Mouse (Mus musculus) kidney, adult 10 weeks (tissue): ENCODE results near the gene Spata46. TPM values are rescaled to one million over a fixed set of nuclear protein-coding genes. Genes with fewer than 3 reads are reported as not detected.

ENCODE experiments used
- polyA plus RNA-seq: library from polyadenylated mRNA; stranded (reverse); fragments of 350-450 nt; fragmentation: Illumina TruSeq; extraction: RNeasy Lipid Tissue Mini Kit (QIAGEN cat#74804); gene quantifications from one replicate; pipeline ENCODE4 v1.2.3, GENCODE M21; 2014; ENCODE audit warnings: low read depth, low replicate concordance

Gene Spata46
- not detected for polyA plus RNA-seq

GRCm38 (mm10) chr1:170308503-170308902, at the start of gene Spata46:
Spata46 (plus strand) TSS chr1:170308803.

GRCm38 (mm10) chr1:170277016-170277415, 31.6 kb upstream of the Spata46 start, which contains the start of gene Sh2d1b1:
Sh2d1b1 (plus strand) TSS chr1:170277320.

GRCm38 (mm10) chr1:170306232-170306631, 2.4 kb upstream of the Spata46 start, which contains the start of gene Gm7694:
Gm7694 (minus strand) TSS chr1:170306332.

Other genes starting within 250 kb of the Spata46 start
- gene Ddr2, start 198.0 kb upstream of the Spata46 start, polyA plus RNA-seq = 16.7 TPM
- 83.8 TPM for gene Uap1, start 133.8 kb upstream of the Spata46 start, polyA plus RNA-seq
- 150 TPM for gene Uhmk1, start 93.4 kb upstream of the Spata46 start, polyA plus RNA-seq
- gene Sh2d1b2, start 76.1 kb upstream of the Spata46 start, polyA plus RNA-seq = not detected
- 0.49 TPM for gene Sh2d1b1, start 31.5 kb upstream of the Spata46 start, polyA plus RNA-seq
- 5.2 TPM for gene Gm7694, start 2.5 kb upstream of the Spata46 start, polyA plus RNA-seq